Mouse (Mus musculus) midbrain, embryonic 13.5 days (tissue): ENCODE data around the gene Fto. TPM values are rescaled to one million over a fixed set of nuclear protein-coding genes. Genes with fewer than 3 reads are reported as not detected.

ENCODE experiments used
- ATAC-seq: fragments of 200-750 bp; cut with Nextera tagmentation; 2 replicates; pipeline ENCODE4 v1.8.0; 2017; ENCODE audit warnings: mild to moderate bottlenecking, moderate TSS enrichment, moderate library complexity
- H3K27ac ChIP-seq: fragments of 300-500 bp; sonication (generic); 2 replicates; pipeline ENCODE4 v1.5.1; 2015; ENCODE audit warnings: inconsistent platforms, mild to moderate bottlenecking, moderate library complexity
- H3K27me3 ChIP-seq: fragments of 300-500 bp; sonication (generic); 2 replicates; pipeline ENCODE4 v1.6.1; 2015; ENCODE audit warnings: mild to moderate bottlenecking, inconsistent platforms
- H3K36me3 ChIP-seq: fragments of 300-500 bp; sonication (generic); 2 replicates; pipeline ENCODE4 v1.6.1; 2015; ENCODE audit warnings: mild to moderate bottlenecking, inconsistent platforms
- H3K4me1 ChIP-seq: fragments of 300-500 bp; sonication (generic); replicated peaks from 2 replicates; pipeline ENCODE4 v1.6.1; 2015; ENCODE audit warnings: inconsistent platforms
- H3K4me2 ChIP-seq: fragments of 300-500 bp; sonication (generic); replicated peaks from 2 replicates; pipeline ENCODE4 v1.6.1; 2015; ENCODE audit warnings: moderate library complexity, mild to moderate bottlenecking, inconsistent platforms
- H3K4me3 ChIP-seq: fragments of 300-500 bp; sonication (generic); replicated peaks from 2 replicates; pipeline ENCODE4 v1.5.1; 2015; ENCODE audit warnings: mild to moderate bottlenecking, inconsistent platforms
- H3K9ac ChIP-seq: fragments of 300-500 bp; sonication (generic); replicated peaks from 2 replicates; pipeline ENCODE4 v1.6.1; 2015; ENCODE audit warnings: mild to moderate bottlenecking, inconsistent platforms
- H3K9me3 ChIP-seq: fragments of 300-500 bp; sonication (generic); 2 replicates; pipeline ENCODE4 v1.6.1; 2016; ENCODE audit warnings: mild to moderate bottlenecking, inconsistent platforms
- WGBS: fragments of 180-500 bp; shearing (Covaris S2); methylation state at CpG from one replicate; pipeline ENCODE4 v1.1.7; 2015; 5-methylcytosine and 5-hydroxymethylcytosine counted together
- polyA plus RNA-seq: library from polyadenylated mRNA; unstranded; fragments of >200 nt; fragmentation: Nextera tagmentation; extraction: Ambion mirVana; gene quantifications from 2 replicates; pipeline ENCODE4 v1.2.1, GENCODE M21; 2015

Fto gene
- polyA plus RNA-seq, 1 experiment from 2014 or later = 128 TPM

DNA sequence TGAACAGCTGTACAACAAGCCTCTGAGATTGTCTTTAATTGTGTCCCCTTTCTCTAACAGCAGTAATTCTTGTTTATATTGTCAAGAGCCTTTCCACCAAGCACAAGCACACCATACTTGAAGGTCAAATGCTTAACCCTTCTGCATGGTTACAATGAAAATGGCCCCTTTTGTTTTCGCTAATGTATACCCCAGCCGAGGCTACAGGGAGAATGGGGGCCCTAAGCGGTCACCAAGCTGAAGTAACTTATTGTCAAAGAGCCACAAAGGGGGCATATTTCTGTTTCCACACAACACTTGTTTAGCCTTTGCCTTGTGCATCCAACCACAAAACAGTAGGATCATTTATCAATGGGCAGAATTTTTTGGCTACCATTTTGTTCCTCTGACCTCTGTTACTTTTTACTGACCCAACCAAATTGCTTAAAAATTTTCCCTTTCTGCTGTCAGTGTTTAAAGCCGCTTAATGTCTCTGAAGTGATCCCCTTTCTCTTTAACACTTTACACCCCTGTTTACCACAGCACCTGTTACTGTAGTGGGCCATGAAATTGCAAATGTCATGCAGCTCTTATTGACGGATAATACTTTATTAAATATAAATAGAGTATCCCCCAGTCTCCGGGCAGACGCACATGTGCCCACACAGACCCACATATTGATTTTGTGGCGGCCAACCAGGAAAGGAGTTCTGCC is 196.0 kb downstream of the Fto start:
- Histone ChIP-seq H3K9me3 (no peaks in the 10 kb centered on the region), H3K4me3 (no peak overlapping the region), H3K36me3 (no peaks in the 10 kb centered on the region), H3K4me2 (0 out of 2 replicates have a peak overlapping the region, but pooled peaks have one; percentile 5), H3K27me3 (peaks cover 55% of the 10 kb centered on the region), H3K27ac (no peak overlapping the region), H3K4me1 (peaks cover 53% of the 10 kb centered on the region), H3K9ac (no peak overlapping the region)
- 19% methylated on average over 8 of the region's 8 CpGs for WGBS
- ATAC-seq = peak; percentile 66

DNA sequence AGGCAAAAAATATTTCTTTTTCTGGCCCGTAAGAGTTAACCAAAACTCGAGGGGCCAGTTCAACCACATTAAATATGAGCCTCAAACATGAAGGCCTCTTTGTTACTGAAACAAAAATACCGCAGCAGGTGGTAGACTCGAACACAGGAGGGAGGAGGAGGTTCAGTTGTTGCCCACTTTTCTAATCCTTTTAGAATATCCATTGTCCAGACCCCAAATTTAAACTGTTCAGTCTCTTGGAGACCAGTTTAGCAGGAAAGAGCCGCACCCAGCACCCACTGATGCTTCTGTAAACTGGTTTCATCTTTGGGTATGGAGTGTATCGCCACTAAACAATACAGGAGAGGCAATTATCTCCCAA is 196.6 kb downstream of the Fto start:
- Histone ChIP-seq H3K4me3 (no peak overlapping the region), H3K36me3 (no peaks in the 10 kb centered on the region), H3K9me3 (no peaks in the 10 kb centered on the region), H3K4me1 (peaks cover 55% of the 10 kb centered on the region), H3K4me2 (no peak overlapping the region), H3K27ac (peak overlapping the region; percentile 22; the same call in 1 of the 2 replicates), H3K27me3 (peaks cover 50% of the 10 kb centered on the region), H3K9ac (no peak overlapping the region)
- 14% methylated on average over 6 of the region's 6 CpGs for WGBS
- ATAC-seq = peak; percentile 21; the same call in 1 of the 2 replicates

DNA sequence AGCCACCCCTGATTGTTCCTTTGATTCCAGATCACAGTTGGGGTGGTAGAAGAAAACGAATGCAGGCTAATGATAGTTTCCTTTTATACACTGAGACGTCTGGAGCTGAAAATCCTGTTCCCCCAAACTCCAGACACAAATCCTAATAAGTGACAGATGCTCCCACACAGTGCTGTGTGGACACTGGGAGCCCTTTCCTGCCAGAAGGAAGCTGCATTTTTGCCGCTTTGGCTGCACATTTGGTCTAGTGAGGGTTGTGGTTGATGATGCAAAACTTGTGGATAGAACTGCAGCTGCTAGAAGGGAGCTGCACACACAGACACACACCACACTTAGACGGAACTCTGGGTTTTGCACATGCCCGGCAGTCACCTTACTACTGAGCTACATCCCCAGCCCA is 197.4 kb downstream of the Fto start:
- Histone ChIP-seq H3K36me3 (no peaks in the 10 kb centered on the region), H3K4me3 (no peak overlapping the region), H3K27me3 (peaks cover 41% of the 10 kb centered on the region), H3K27ac (no peak overlapping the region), H3K4me1 (peaks cover 62% of the 10 kb centered on the region), H3K4me2 (no peak overlapping the region), H3K9me3 (no peaks in the 10 kb centered on the region), H3K9ac (no peak overlapping the region)
- 28% methylated on average over 5 of the region's 5 CpGs for WGBS
- no peak for ATAC-seq

DNA sequence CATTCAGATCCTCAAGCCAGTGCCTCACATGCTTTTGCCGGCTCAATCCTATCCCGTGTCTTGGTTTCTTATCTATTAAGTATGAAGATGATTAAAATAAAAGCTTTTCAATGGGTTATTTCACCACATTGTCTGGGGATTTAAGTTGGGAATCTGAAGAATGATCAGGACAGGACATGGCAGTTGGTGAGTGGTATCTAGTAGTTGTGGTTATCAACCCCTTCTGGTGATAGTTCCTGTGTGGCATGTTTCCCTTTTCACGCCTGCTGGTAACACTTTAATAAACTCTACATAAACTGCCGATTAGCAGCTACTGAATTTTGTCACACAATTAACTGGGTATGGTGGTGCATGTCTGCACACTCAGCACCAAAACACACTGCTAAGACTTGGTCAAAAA is 198.6 kb downstream of the Fto start:
- Histone ChIP-seq H3K27ac (no peak overlapping the region), H3K4me3 (no peak overlapping the region), H3K27me3 (peaks cover 39% of the 10 kb centered on the region), H3K4me2 (no peak overlapping the region), H3K4me1 (peaks cover 74% of the 10 kb centered on the region), H3K9ac (no peak overlapping the region), H3K9me3 (no peaks in the 10 kb centered on the region), H3K36me3 (no peaks in the 10 kb centered on the region)
- 89% methylated on average over 4 of the region's 4 CpGs for WGBS
- ATAC-seq = no peak

DNA sequence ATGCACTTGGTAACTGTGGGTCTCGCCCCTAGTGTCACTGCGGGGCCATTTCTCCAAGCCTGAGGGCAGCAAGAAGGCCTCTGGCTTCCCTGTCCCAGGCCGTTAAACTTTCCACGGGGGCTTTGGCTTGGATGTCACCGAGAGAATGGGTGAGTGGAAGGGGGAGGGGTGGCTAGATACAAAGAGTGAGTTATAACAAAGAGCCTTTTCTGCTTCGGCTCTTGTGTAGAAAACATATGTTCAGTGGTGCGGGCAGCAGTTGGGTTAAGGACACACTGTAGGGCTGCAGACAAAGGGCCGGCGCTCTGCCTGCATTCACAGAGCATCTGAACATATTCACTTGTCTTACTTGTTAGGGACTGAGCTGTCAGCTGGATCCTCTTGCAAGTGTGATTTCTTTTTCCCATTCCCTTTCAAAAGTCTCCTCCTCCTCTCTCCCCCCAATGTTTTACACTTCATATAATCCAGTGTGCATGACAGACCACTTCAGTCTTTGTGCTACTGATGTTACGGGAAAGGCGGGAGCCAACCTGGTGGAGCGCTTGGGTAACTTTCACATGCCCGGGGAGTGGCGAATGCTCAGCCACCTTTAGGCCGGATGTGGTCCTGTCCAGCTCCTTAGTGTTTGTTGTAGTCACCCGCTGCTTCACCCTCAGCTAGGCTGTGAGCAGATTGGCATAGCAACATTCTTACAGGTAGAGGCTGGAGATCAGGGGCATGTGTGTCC is 201.6 kb downstream of the Fto start:
- no peaks in the 10 kb centered on the region for H3K36me3 ChIP-seq
- peak; percentile 80 for ATAC-seq
- no peak overlapping the region for H3K9ac ChIP-seq
- H3K4me2 ChIP-seq = no peak overlapping the region
- WGBS = 19% methylated on average over 16 of the region's 16 CpGs
- no peak overlapping the region for H3K4me3 ChIP-seq
- H3K4me1 ChIP-seq = peaks cover 63% of the 10 kb centered on the region
- H3K27me3 ChIP-seq = peaks cover 54% of the 10 kb centered on the region
- H3K27ac ChIP-seq = peak overlapping the region; percentile 44; the same call in 1 of the 2 replicates
- no peaks in the 10 kb centered on the region for H3K9me3 ChIP-seq

DNA sequence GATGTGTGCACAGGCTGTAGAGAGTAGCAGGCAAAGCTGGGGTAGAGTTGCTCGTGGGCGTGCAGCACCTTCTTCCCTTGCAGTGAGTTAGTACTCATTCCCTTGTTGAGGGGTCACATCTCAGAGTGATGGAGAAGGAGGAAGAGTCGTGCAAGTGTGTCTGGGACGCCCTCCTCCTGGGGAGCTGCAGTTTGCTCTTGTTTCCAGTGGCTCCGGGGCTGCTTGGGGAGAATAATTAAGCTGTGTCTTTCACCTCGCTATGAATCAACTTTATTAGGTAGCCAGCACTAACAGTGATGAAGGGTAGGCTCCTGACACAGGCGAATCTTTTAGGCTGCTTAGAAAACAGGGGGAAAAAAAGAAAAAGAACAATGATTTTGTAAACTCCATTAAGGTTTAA is 203.1 kb downstream of the Fto start:
- WGBS = 20% methylated on average over 7 of the region's 7 CpGs
- Histone ChIP-seq H3K36me3 (no peaks in the 10 kb centered on the region), H3K4me3 (no peak overlapping the region), H3K27ac (no peak overlapping the region), H3K9ac (no peak overlapping the region), H3K9me3 (no peaks in the 10 kb centered on the region), H3K4me1 (peaks cover 49% of the 10 kb centered on the region), H3K4me2 (no peak overlapping the region), H3K27me3 (peaks cover 65% of the 10 kb centered on the region)
- ATAC-seq = no peak

DNA sequence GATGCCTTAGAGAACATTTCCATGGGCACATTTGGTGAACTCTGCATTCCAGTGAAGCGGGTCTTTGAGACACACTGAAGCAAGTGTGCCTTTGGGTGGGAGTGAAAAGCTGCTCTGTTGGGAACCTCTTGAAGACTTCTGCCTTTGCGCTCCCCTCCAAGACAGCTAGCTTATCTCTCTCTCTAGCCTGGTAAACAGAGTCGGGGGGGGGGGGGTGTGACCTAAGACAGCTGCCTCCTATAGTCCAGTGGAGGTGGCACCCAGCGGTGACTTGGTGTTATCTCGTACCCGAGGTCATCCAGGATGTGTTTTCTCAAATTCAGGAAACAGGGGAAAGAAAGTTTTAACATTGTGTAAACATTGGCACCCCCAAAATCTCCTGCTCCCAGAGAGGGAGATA is 204.8 kb downstream of the Fto start:
- Histone ChIP-seq H3K36me3 (no peaks in the 10 kb centered on the region), H3K4me2 (no peak overlapping the region), H3K9ac (no peak overlapping the region), H3K27ac (no peak overlapping the region), H3K9me3 (no peaks in the 10 kb centered on the region), H3K4me1 (peaks cover 46% of the 10 kb centered on the region), H3K4me3 (no peak overlapping the region), H3K27me3 (peaks cover 66% of the 10 kb centered on the region)
- ATAC-seq = no peak
- WGBS = 54% methylated on average over 6 of the region's 6 CpGs

DNA sequence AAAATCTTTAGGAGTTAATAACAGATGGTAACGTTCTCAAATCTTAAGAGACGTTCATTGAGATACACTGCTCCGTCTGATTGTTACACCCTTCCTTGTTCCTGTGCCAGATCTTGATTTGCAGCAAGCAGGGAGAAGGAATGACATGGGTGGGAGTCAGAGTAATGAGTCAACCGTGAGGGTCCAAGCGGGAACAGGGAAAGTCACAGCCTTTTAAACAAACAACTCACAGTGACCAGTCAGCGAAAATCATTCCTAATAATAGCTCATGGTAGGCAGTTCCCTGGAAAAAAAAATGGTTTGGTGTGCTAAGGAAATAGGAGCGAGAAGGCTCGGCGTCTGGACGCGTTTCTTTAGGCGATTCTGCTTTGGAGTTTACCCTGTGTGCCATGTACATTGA is 208.9 kb downstream of the Fto start:
- H3K9ac ChIP-seq = no peak overlapping the region
- no peak overlapping the region for H3K4me3 ChIP-seq
- H3K36me3 ChIP-seq = no peaks in the 10 kb centered on the region
- ATAC-seq = no peak
- H3K4me1 ChIP-seq = peaks cover 50% of the 10 kb centered on the region
- H3K27me3 ChIP-seq = peaks cover 70% of the 10 kb centered on the region
- H3K27ac ChIP-seq = no peak overlapping the region
- H3K9me3 ChIP-seq = no peaks in the 10 kb centered on the region
- 87% methylated on average over 12 of the region's 12 CpGs for WGBS
- no peak overlapping the region for H3K4me2 ChIP-seq

DNA sequence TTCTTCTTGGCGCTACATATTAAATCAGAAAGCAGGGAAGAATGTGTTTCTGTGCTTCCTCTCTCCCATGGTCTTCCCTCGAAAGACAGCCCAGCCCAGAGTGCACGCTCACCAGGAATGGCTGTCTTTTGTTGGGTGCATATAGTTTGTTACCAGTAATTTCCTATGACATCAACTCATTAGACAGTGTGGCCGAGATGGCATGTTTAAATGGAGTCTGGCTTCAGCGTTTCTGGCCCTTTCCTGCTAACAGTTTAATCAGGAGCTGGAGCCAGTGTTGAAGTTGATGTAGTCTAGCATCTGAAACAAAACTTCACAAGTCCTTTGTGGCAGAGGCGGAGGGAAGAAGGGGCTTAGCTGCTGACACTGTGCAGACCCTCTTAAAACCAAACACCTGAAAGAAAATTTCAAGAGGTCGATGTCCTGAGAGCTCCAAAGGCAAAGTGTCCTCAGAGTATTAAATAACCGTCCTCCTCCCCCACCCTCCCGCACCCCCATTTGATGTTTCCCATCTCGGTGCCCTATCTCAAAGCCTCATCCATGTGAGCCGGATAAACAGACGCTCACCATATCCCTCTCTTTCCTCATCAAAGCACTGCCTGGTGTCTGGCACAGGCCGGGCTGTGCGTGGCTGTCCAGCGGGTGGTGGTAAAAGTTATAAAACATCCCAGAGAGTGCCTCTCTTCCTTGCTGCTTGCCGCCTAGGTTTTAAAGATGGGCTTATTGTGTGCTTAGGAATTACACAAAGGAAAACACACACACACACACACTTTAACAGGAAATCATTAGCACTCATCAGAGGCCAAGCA is 210.9 kb downstream of the Fto start:
- H3K27ac ChIP-seq = no peak overlapping the region
- H3K9me3 ChIP-seq = no peaks in the 10 kb centered on the region
- H3K27me3 ChIP-seq = peaks cover 72% of the 10 kb centered on the region
- no peak overlapping the region for H3K4me3 ChIP-seq
- WGBS = 28% methylated on average over 16 of the region's 16 CpGs
- H3K9ac ChIP-seq = no peak overlapping the region
- ATAC-seq = no peak
- peaks cover 35% of the 10 kb centered on the region for H3K4me1 ChIP-seq
- H3K36me3 ChIP-seq = no peaks in the 10 kb centered on the region
- no peak overlapping the region for H3K4me2 ChIP-seq

DNA sequence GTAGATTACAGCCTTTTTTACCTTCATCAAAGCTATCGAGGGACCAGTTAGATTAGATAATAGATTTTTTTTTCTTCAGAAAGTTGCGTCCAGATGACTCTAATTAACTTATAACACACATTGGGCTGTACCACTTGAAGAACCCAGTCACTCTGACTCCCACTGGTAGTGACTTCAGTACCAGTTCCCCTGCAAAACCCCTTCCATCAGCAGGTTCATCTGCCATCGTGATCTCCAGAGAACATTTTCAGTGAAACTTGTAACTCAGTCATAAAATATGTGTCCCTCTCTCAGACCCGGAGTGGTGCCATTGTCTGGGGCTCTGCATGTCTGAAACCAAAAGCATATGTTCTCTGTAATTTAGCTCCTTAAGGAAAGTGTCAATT is 211.5 kb downstream of the Fto start:
- no peak overlapping the region for H3K4me3 ChIP-seq
- no peak for ATAC-seq
- 11% methylated on average over 4 of the region's 4 CpGs for WGBS
- H3K4me2 ChIP-seq = 0 out of 2 replicates have a peak overlapping the region, but pooled peaks have one; percentile 1
- no peaks in the 10 kb centered on the region for H3K36me3 ChIP-seq
- H3K4me1 ChIP-seq = peaks cover 35% of the 10 kb centered on the region
- H3K9me3 ChIP-seq = no peaks in the 10 kb centered on the region
- no peak overlapping the region for H3K27ac ChIP-seq
- no peak overlapping the region for H3K9ac ChIP-seq
- peaks cover 72% of the 10 kb centered on the region for H3K27me3 ChIP-seq

DNA sequence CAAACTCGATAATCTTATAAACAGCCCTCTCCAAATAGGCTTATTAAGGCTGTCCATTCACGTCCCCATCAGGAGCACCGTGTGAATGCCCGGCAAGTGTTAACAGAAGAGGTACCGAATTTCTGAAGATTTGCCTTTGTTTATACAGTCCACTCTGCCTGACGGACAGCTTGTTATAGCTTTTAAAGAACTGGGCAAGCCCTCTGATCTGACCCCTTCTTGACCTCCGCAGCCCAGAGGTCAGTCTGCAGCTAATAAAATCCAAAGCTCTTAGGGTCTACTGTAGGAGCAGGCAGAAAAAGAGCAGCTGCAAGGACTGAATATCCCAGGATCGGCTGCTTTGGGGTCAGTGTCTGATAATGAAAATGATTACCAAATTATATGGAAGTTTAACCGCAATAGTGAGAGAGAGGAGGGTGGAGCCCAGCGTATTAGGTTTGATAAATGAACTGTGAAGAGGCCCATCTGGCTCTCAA is 212.1 kb downstream of the Fto start:
- 0 out of 2 replicates have a peak, but pooled peaks have one; percentile 43 for ATAC-seq
- WGBS = 5% methylated on average over 10 of the region's 10 CpGs
- no peak overlapping the region for H3K27ac ChIP-seq

DNA sequence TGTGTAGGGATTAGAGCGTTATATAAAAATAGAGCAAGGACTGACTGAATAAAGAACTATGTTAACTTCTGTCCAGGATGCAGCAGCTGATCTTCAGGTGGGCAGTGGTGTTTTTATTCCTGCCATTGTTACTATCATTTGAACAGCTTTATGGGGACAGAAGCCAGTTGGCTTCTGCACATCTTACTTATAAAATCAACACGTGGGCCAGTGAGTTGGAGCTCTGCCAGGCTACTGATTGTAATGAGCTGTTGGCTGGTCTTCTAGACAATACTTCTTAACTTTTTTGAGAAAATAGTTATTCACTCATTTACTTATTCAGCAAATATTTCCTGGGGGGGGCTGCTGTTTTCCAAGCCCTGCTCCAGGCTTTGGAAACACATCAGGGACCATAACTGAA is 215.6 kb downstream of the Fto start:
- Histone ChIP-seq H3K9ac (no peak overlapping the region), H3K27ac (no peak overlapping the region), H3K4me2 (no peak overlapping the region), H3K9me3 (no peaks in the 10 kb centered on the region), H3K36me3 (no peaks in the 10 kb centered on the region), H3K27me3 (peaks cover 58% of the 10 kb centered on the region), H3K4me3 (no peak overlapping the region), H3K4me1 (peaks cover 50% of the 10 kb centered on the region)
- no peak for ATAC-seq
- WGBS = 72% methylated on average over 2 of the region's 2 CpGs

More for the DNA sequence above, 212.1 kb downstream of the Fto start:
- Histone ChIP-seq H3K27me3 (peaks cover 72% of the 10 kb centered on the region), H3K4me1 (peaks cover 35% of the 10 kb centered on the region), H3K36me3 (no peaks in the 10 kb centered on the region), H3K9ac (no peak overlapping the region), H3K4me3 (no peak overlapping the region), H3K9me3 (no peaks in the 10 kb centered on the region), H3K4me2 (0 out of 2 replicates have a peak overlapping the region, but pooled peaks have one; percentile 1)
